Mouse (Mus musculus) G1E (cell line): Measurements from ENCODE around the gene Gng7.

Experiments used
- CTCF ChIP-seq: IDR thresholded peaks from 2 replicates; pipeline ENCODE4 v1.5.1; 2012; ENCODE audit warnings: low read depth, low read length, inconsistent platforms, mixed read lengths
- GATA2 ChIP-seq: IDR thresholded peaks from 2 replicates; pipeline ENCODE4 v1.6.1; 2012; ENCODE audit warnings: low read depth, low read length, inconsistent platforms, borderline replicate concordance
- POLR2AphosphoS5 ChIP-seq: IDR thresholded peaks from 2 replicates; pipeline ENCODE4 v1.6.1; 2012; ENCODE audit warnings: low read depth, low read length, inconsistent platforms; ENCODE audit not compliant: insufficient replicate concordance
- TAL1 ChIP-seq: conservative IDR thresholded peaks from 2 replicates; pipeline ENCODE4 v1.6.1; 2012; ENCODE audit warnings: low read depth, low read length, inconsistent platforms, mixed read lengths

GRCm38 (mm10) chr10:80984223-80984622 lies 30.5 kb downstream of the Gng7 start:
- no peak for TF ChIP-seq CTCF
- TF ChIP-seq POLR2AphosphoS5 = no peak
- no peak for TF ChIP-seq TAL1
- TF ChIP-seq GATA2 = no peak
